Mouse (Mus musculus) stomach, postnatal 0 days (tissue): ENCODE data around the gene Rnft2.

ENCODE experiments used
- CTCF ChIP-seq: IDR thresholded peaks from 2 replicates; pipeline ENCODE4 v1.5.1; 2016; ENCODE audit warnings: antibody characterized with exemption, low read depth, mild to moderate bottlenecking, moderate library complexity
- EP300 ChIP-seq: optimal IDR thresholded peaks from 2 replicates; pipeline ENCODE3; 2016; ENCODE audit warnings: antibody characterized with exemption

DNA sequence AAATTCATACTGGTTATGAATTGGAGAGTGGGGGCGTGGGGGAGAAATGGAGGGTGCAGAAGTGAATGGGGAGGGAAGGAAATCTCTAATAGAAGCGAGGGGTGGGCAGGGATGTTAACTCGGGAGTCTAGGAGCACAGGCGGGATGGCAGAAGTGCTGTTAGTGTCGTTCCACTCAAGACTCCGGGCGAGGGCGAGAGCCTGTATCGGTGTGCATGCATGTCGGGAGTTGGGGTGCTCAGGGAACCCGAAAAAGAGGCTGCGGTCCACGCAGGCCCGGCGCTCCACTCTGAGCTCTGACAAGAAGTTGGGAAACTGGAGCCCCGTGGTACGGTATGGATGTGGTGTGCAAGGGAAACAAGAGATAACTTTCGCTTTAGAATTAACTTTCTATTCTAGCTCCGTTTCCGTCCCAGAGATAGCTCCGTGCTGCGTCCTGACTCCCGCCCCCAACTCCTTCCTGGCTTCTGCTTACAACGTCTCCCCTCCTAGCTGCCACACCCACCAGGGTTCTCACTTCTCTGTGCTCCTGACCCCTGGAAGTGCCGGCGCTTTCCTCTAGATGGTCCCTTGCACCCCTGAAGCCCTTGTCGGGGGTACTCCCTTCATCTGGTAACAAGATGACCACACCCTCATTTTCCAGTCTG is 72.7 kb downstream of the Rnft2 start:
- TF ChIP-seq CTCF: no peak
- no peak for TF ChIP-seq EP300
